Mouse (Mus musculus) stomach, embryonic 15.5 days (tissue): ENCODE measurements around the gene Syt8. TPM values are rescaled to one million over a fixed set of nuclear protein-coding genes. Genes with fewer than 3 reads are reported as not detected.

Experiments used
- ATAC-seq: fragments of 200-750 bp; cut with Nextera tagmentation; 2 replicates; pipeline ENCODE4 v1.8.0; 2017; ENCODE audit warnings: low read depth, moderate number of reproducible peaks, moderate TSS enrichment; ENCODE audit not compliant: insufficient read depth, low FRiP score
- H3K27ac ChIP-seq: fragments of 300-500 bp; sonication (generic); 2 replicates; pipeline ENCODE4 v1.5.1; 2015; ENCODE audit warnings: mild to moderate bottlenecking, inconsistent platforms
- H3K27me3 ChIP-seq: fragments of 300-500 bp; sonication (generic); replicated peaks from 2 replicates; pipeline ENCODE4 v1.6.1; 2015; ENCODE audit warnings: inconsistent platforms
- H3K36me3 ChIP-seq: fragments of 300-500 bp; sonication (generic); 2 replicates; pipeline ENCODE4 v1.6.1; 2015; ENCODE audit warnings: inconsistent platforms
- H3K4me1 ChIP-seq: fragments of 300-500 bp; sonication (generic); 2 replicates; pipeline ENCODE4 v1.6.1; 2015; ENCODE audit warnings: inconsistent platforms
- H3K4me2 ChIP-seq: fragments of 300-500 bp; sonication (generic); 2 replicates; pipeline ENCODE4 v1.6.1; 2015; ENCODE audit warnings: mild to moderate bottlenecking, inconsistent platforms
- H3K4me3 ChIP-seq: fragments of 300-500 bp; sonication (generic); replicated peaks from 2 replicates; pipeline ENCODE4 v1.5.1; 2015; ENCODE audit warnings: inconsistent platforms
- H3K9ac ChIP-seq: fragments of 300-500 bp; sonication (generic); 2 replicates; pipeline ENCODE4 v1.6.1; 2015; ENCODE audit warnings: inconsistent platforms
- H3K9me3 ChIP-seq: fragments of 300-500 bp; sonication (generic); 2 replicates; pipeline ENCODE4 v1.6.1; 2016; ENCODE audit warnings: inconsistent platforms
- WGBS: fragments of 180-500 bp; shearing (Covaris S2); methylation state at CpG from one replicate; pipeline ENCODE4 v1.1.7; 2015; 5-methylcytosine and 5-hydroxymethylcytosine counted together
- polyA plus RNA-seq: library from polyadenylated mRNA; unstranded; fragments of >200 nt; fragmentation: Nextera tagmentation; extraction: Ambion mirVana; gene quantifications from 2 replicates; pipeline ENCODE4 v1.2.1, GENCODE M21; 2015

Gene Syt8
- polyA plus RNA-seq, 1 experiment from 2014 or later = 19.6 TPM

- H3K36me3 ChIP-seq = no peaks in the 10 kb centered on the region
- no peak overlapping the region for H3K9ac ChIP-seq
- no peaks in the 10 kb centered on the region for H3K27me3 ChIP-seq
- peak overlapping the region; percentile 96 for H3K27ac ChIP-seq
- peaks cover 45% of the 10 kb centered on the region for H3K4me1 ChIP-seq
- no peak overlapping the region for H3K4me3 ChIP-seq
- H3K9me3 ChIP-seq = no peaks in the 10 kb centered on the region
- no peak overlapping the region for H3K4me2 ChIP-seq
- 38% methylated on average over 2 of the region's 2 CpGs for WGBS
- ATAC-seq = no peak
Observed at GRCm38 (mm10) chr7:142455251-142455650, 20.6 kb downstream of the Syt8 start.

- H3K9me3 ChIP-seq = no peaks in the 10 kb centered on the region
- H3K4me3 ChIP-seq = no peak overlapping the region
- ATAC-seq = no peak
- H3K27ac ChIP-seq = peak overlapping the region; percentile 96
- H3K27me3 ChIP-seq = no peaks in the 10 kb centered on the region
- no peaks in the 10 kb centered on the region for H3K36me3 ChIP-seq
- H3K9ac ChIP-seq = no peak overlapping the region
- H3K4me2 ChIP-seq = no peak overlapping the region
- H3K4me1 ChIP-seq = peaks cover 45% of the 10 kb centered on the region
- 49% methylated on average over 3 of the region's 3 CpGs for WGBS
Observed at GRCm38 (mm10) chr7:142456806-142457205, 22.2 kb downstream of the Syt8 start.

- peak; percentile 37; the same call in 1 of the 2 replicates for ATAC-seq
Observed at GRCm38 (mm10) chr7:142457227-142457811, 22.7 kb downstream of the Syt8 start.

GRCm38 (mm10) chr7:142458026-142458425 lies 23.4 kb downstream of the Syt8 start:
- Histone ChIP-seq H3K9me3 (no peaks in the 10 kb centered on the region), H3K27me3 (no peaks in the 10 kb centered on the region), H3K27ac (peak overlapping the region; percentile 96), H3K36me3 (no peaks in the 10 kb centered on the region), H3K4me2 (no peak overlapping the region), H3K4me1 (peaks cover 45% of the 10 kb centered on the region), H3K9ac (no peak overlapping the region), H3K4me3 (no peak overlapping the region)
- peak; percentile 71; the same call in 1 of the 2 replicates for ATAC-seq
- 17% methylated on average over 2 of the region's 2 CpGs for WGBS

More at GRCm38 (mm10) chr7:142457227-142457811, 22.7 kb downstream of the Syt8 start:
- WGBS = 8% methylated on average over 3 of the region's 3 CpGs
- H3K9ac ChIP-seq = no peak overlapping the region
- H3K4me1 ChIP-seq = peaks cover 45% of the 10 kb centered on the region
- H3K36me3 ChIP-seq = no peaks in the 10 kb centered on the region
- H3K4me2 ChIP-seq = no peak overlapping the region
- H3K9me3 ChIP-seq = no peaks in the 10 kb centered on the region
- no peaks in the 10 kb centered on the region for H3K27me3 ChIP-seq
- H3K4me3 ChIP-seq = no peak overlapping the region
- H3K27ac ChIP-seq = peak overlapping the region; percentile 96

GRCm38 (mm10) chr7:142458676-142459298 lies 24.1 kb downstream of the Syt8 start:
- Histone ChIP-seq H3K4me2 (no peak overlapping the region), H3K4me3 (no peak overlapping the region), H3K27ac (peak overlapping the region; percentile 96), H3K4me1 (peaks cover 44% of the 10 kb centered on the region), H3K36me3 (no peaks in the 10 kb centered on the region), H3K9ac (no peak overlapping the region), H3K9me3 (no peaks in the 10 kb centered on the region), H3K27me3 (no peaks in the 10 kb centered on the region)
- 59% methylated on average over 5 of the region's 5 CpGs for WGBS
- no peak for ATAC-seq

GRCm38 (mm10) chr7:142459299-142459691 lies 24.6 kb downstream of the Syt8 start:
- no peaks in the 10 kb centered on the region for H3K36me3 ChIP-seq
- H3K9ac ChIP-seq = no peak overlapping the region
- no peaks in the 10 kb centered on the region for H3K27me3 ChIP-seq
- peaks cover 39% of the 10 kb centered on the region for H3K4me1 ChIP-seq
- no peak overlapping the region for H3K4me2 ChIP-seq
- peak overlapping the region; percentile 96 for H3K27ac ChIP-seq
- H3K9me3 ChIP-seq = no peaks in the 10 kb centered on the region
- ATAC-seq = no peak
- 63% methylated on average over 2 of the region's 2 CpGs for WGBS
- no peak overlapping the region for H3K4me3 ChIP-seq

- WGBS = 85% methylated on average over 7 of the region's 7 CpGs
- Histone ChIP-seq H3K27ac (peak within 1 kb of the TSS; percentile 96), H3K4me1 (peaks cover 28% of the 10 kb centered on the region), H3K9ac (no peak within 1 kb of the TSS), H3K27me3 (no peaks in the 10 kb centered on the region), H3K4me3 (no peak within 1 kb of the TSS), H3K4me2 (no peak within 1 kb of the TSS), H3K36me3 (no peaks in the 10 kb centered on the region), H3K9me3 (no peaks in the 10 kb centered on the region)
- no peak for ATAC-seq
Observed at GRCm38 (mm10) chr7:142460636-142461077, 26.0 kb downstream of the Syt8 start, which contains the start of gene Lsp1. Gene Lsp1 (plus strand): TSS chr7:142460809.

- H3K9ac ChIP-seq = no peak overlapping the region
- WGBS = 92% methylated on average over 2 of the region's 2 CpGs
- H3K9me3 ChIP-seq = no peaks in the 10 kb centered on the region
- H3K27ac ChIP-seq = no peak overlapping the region
- H3K4me2 ChIP-seq = no peak overlapping the region
- H3K4me1 ChIP-seq = peaks cover 24% of the 10 kb centered on the region; the same call in 1 of the 2 replicates
- H3K36me3 ChIP-seq = no peaks in the 10 kb centered on the region
- no peak for ATAC-seq
- no peaks in the 10 kb centered on the region for H3K27me3 ChIP-seq
- H3K4me3 ChIP-seq = no peak overlapping the region
Observed at GRCm38 (mm10) chr7:142461446-142461845, 26.8 kb downstream of the Syt8 start.

- H3K4me3 ChIP-seq = no peak overlapping the region
- H3K9ac ChIP-seq = no peak overlapping the region
- ATAC-seq = no peak
- H3K27me3 ChIP-seq = no peaks in the 10 kb centered on the region
- H3K27ac ChIP-seq = no peak overlapping the region
- 69% methylated on average over 6 of the region's 6 CpGs for WGBS
- no peak overlapping the region for H3K4me2 ChIP-seq
- H3K4me1 ChIP-seq = peaks cover 17% of the 10 kb centered on the region; the same call in 1 of the 2 replicates
- no peaks in the 10 kb centered on the region for H3K9me3 ChIP-seq
- no peaks in the 10 kb centered on the region for H3K36me3 ChIP-seq
Observed at GRCm38 (mm10) chr7:142462190-142462589, 27.5 kb downstream of the Syt8 start.

GRCm38 (mm10) chr7:142462594-142463078 lies 28.0 kb downstream of the Syt8 start:
- Histone ChIP-seq H3K9ac (no peak overlapping the region), H3K27me3 (no peaks in the 10 kb centered on the region), H3K4me2 (no peak overlapping the region), H3K4me1 (peaks cover 13% of the 10 kb centered on the region; the same call in 1 of the 2 replicates), H3K4me3 (no peak overlapping the region), H3K36me3 (no peaks in the 10 kb centered on the region), H3K27ac (no peak overlapping the region), H3K9me3 (no peaks in the 10 kb centered on the region)
- no peak for ATAC-seq
- 69% methylated on average over 4 of the region's 4 CpGs for WGBS

GRCm38 (mm10) chr7:142470171-142470691 lies 35.6 kb downstream of the Syt8 start:
- H3K36me3 ChIP-seq = no peaks in the 10 kb centered on the region
- no peak overlapping the region for H3K9ac ChIP-seq
- peaks cover 30% of the 10 kb centered on the region for H3K4me1 ChIP-seq
- H3K27me3 ChIP-seq = no peaks in the 10 kb centered on the region
- peak overlapping the region; percentile 97 for H3K27ac ChIP-seq
- H3K4me3 ChIP-seq = no peak overlapping the region
- WGBS = 58% methylated on average over 7 of the region's 7 CpGs
- no peak overlapping the region for H3K4me2 ChIP-seq
- H3K9me3 ChIP-seq = no peaks in the 10 kb centered on the region
- no peak for ATAC-seq

- no peaks in the 10 kb centered on the region for H3K27me3 ChIP-seq
- peak overlapping the region; percentile 38; the same call in 1 of the 2 replicates for H3K4me3 ChIP-seq
- peak overlapping the region; percentile 59 for H3K4me2 ChIP-seq
- no peak; the same call in 1 of the 2 replicates for ATAC-seq
- H3K9ac ChIP-seq = no peak overlapping the region
- no peaks in the 10 kb centered on the region for H3K36me3 ChIP-seq
- H3K4me1 ChIP-seq = peaks cover 31% of the 10 kb centered on the region
- H3K9me3 ChIP-seq = no peaks in the 10 kb centered on the region
- H3K27ac ChIP-seq = peak overlapping the region; percentile 97
- 23% methylated on average over 4 of the region's 4 CpGs for WGBS
Observed at GRCm38 (mm10) chr7:142470808-142471413, 36.3 kb downstream of the Syt8 start.
